ENCODE assay signal across 18 mouse cellular contexts in genomic region chr10:39455344-39455743, GRCm38 (mm10).
"Had no signal": no experiment of that assay in that cellular context is flagged by ENCODE, and none has a peak within 500 bp of the region (broad histone marks: within the 10 kb centered on the region; RNA-seq: fewer than 3 reads in every experiment).

No protein-coding gene starts in this region.

- H3K4me3 ChIP-seq: layer of hippocampus, adult 2 months; limb, embryonic 10.5 days; limb, embryonic 13.5 days; midbrain, embryonic 12.5 days; midbrain, embryonic 15.5 days; neural tube, embryonic 12.5 days; neural tube, embryonic 15.5 days had no signal

- DNase-seq: kidney, adult 11 months; kidney, adult 8-10 months; kidney, postnatal 25 days; layer of hippocampus, adult 9-11 months; lung, embryonic 14.5 days; right cerebral cortex, adult 18-20 months; right cerebral cortex, postnatal 14 days; right cerebral cortex, postnatal 4 days had no signal

- H3K27ac ChIP-seq: kidney, postnatal 0 days; limb, embryonic 10.5 days; limb, embryonic 13.5 days; midbrain, embryonic 12.5 days; midbrain, embryonic 15.5 days; neural tube, embryonic 12.5 days; neural tube, embryonic 15.5 days; stomach, postnatal 0 days had no signal

- ATAC-seq: lung, postnatal 0 days; midbrain, embryonic 15.5 days had no signal

- H3K4me2 ChIP-seq: limb, embryonic 13.5 days; lung, embryonic 14.5 days; midbrain, embryonic 12.5 days; midbrain, embryonic 15.5 days; neural tube, embryonic 12.5 days; neural tube, embryonic 15.5 days had no signal

- H3K27me3 ChIP-seq: limb, embryonic 13.5 days; midbrain, embryonic 12.5 days; midbrain, embryonic 15.5 days; neural tube, embryonic 12.5 days; neural tube, embryonic 15.5 days had no signal

- H3K9ac ChIP-seq: limb, embryonic 13.5 days; lung, embryonic 14.5 days; midbrain, embryonic 12.5 days; midbrain, embryonic 15.5 days; neural tube, embryonic 12.5 days; neural tube, embryonic 15.5 days had no signal

- H3K9me3 ChIP-seq: limb, embryonic 10.5 days; limb, embryonic 13.5 days; midbrain, embryonic 12.5 days; midbrain, embryonic 15.5 days; neural tube, embryonic 12.5 days; neural tube, embryonic 15.5 days had no signal

- H3K36me3 ChIP-seq: limb, embryonic 10.5 days; midbrain, embryonic 12.5 days; midbrain, embryonic 15.5 days; neural tube, embryonic 15.5 days had no signal
